Mouse (Mus musculus) kidney, embryonic 16.5 days (tissue): Measurements from ENCODE around the gene Bmp4. TPM values are rescaled to one million over a fixed set of nuclear protein-coding genes. Genes with fewer than 3 reads are reported as not detected.

Experiments used
- ATAC-seq: fragments of 200-750 bp; cut with Nextera tagmentation; 2 replicates; pipeline ENCODE4 v1.8.0; 2017; ENCODE audit warnings: moderate TSS enrichment; ENCODE audit not compliant: low FRiP score, low TSS enrichment
- H3K27ac ChIP-seq: fragments of 300-500 bp; sonication (generic); 2 replicates; pipeline ENCODE4 v1.5.1; 2014; ENCODE audit warnings: low read length
- H3K27me3 ChIP-seq: fragments of 300-500 bp; sonication (generic); 2 replicates; pipeline ENCODE4 v1.6.1; 2014; ENCODE audit warnings: low read length, control low read depth, mixed read lengths; ENCODE audit not compliant: insufficient read depth
- H3K36me3 ChIP-seq: fragments of 300-500 bp; sonication (generic); 2 replicates; pipeline ENCODE4 v1.6.1; 2014; ENCODE audit warnings: low read length, control low read depth, mixed read lengths; ENCODE audit not compliant: insufficient read depth
- H3K4me1 ChIP-seq: fragments of 300-500 bp; sonication (generic); 2 replicates; pipeline ENCODE4 v1.6.1; 2014; ENCODE audit warnings: low read length, control low read depth, mixed read lengths; ENCODE audit not compliant: insufficient read depth
- H3K4me2 ChIP-seq: fragments of 300-500 bp; sonication (generic); replicated peaks from 2 replicates; pipeline ENCODE4 v1.6.1; 2014; ENCODE audit warnings: low read depth, low read length
- H3K4me3 ChIP-seq: fragments of 300-500 bp; sonication (generic); 2 replicates; pipeline ENCODE4 v1.5.1; 2014; ENCODE audit warnings: mild to moderate bottlenecking, low read length
- H3K9ac ChIP-seq: fragments of 300-500 bp; sonication (generic); replicated peaks from 2 replicates; pipeline ENCODE4 v1.6.1; 2014; ENCODE audit warnings: low read length
- H3K9me3 ChIP-seq: fragments of 300-500 bp; sonication (generic); 2 replicates; pipeline ENCODE4 v1.6.1; 2016; ENCODE audit warnings: low read length, control low read depth
- WGBS: fragments of 180-500 bp; shearing (Covaris S2); extraction: QIAGEN DNeasy Blood & Tissue Kit; methylation state at CpG from one replicate; pipeline ENCODE4 v1.1.7; 2014; 5-methylcytosine and 5-hydroxymethylcytosine counted together
- polyA plus RNA-seq: library from polyadenylated mRNA; unstranded; fragments of >200 nt; fragmentation: Nextera tagmentation; extraction: Ambion mirVana; gene quantifications from 2 replicates; pipeline ENCODE4 v1.2.1, GENCODE M21; 2015

Gene Bmp4
- polyA plus RNA-seq, 1 experiment from 2014 or later, result 43.3 TPM

DNA sequence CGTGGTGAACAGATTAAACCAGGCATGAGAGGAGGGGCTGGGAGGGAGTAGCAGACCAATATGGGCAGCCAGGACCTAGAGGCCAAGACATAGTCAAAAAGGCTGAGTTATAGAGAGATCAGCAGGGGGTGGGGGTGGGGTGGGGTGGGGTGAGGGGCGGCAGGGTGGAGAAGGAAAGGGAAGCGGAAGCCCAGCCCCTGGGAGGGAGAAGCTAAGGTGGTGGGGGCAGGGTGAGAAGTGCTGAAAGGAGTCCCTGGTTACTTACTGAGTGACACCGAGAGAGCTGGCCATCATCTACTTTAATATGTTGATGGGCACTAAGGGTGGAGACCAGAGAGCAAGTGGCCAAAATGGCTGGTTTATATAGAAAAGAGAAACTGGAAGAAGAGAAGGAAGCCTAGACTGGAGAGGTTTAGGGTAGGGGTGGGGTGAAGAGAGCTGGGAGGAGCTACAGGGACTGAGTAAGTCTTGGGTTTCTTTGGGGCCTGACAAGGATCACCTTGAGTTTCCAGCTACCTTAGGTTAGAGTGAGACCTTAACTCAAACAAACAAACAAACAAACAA is 20.2 kb upstream of the Bmp4 start:
- Histone ChIP-seq H3K36me3 (no peaks in the 10 kb centered on the region), H3K27me3 (no peaks in the 10 kb centered on the region), H3K4me1 (no peaks in the 10 kb centered on the region), H3K4me3 (no peak overlapping the region), H3K27ac (no peak overlapping the region), H3K4me2 (no peak overlapping the region), H3K9ac (no peak overlapping the region), H3K9me3 (peaks cover 4% of the 10 kb centered on the region; the same call in 1 of the 2 replicates)
- no peak for ATAC-seq
- WGBS, result 51% methylated on average over 4 of the region's 4 CpGs

DNA sequence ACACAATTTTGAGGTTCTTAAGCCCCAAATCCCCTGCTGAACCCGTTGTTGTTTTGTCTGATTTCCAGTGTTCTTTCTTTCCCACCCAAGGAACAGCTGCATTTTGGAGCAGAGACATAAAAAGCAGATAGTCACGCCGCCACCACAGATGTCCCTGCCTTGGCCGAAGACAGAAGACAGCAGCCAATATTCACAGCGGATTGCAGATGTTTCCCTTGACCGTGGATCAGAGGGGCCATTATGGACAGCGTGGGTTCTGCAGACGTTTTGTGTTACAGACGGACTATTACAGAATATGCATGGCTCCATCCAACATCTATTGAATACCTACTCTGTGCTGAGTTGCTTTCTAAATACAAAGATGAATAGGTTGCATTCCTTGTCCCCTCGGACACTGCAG is 18.5 kb upstream of the Bmp4 start:
- H3K9me3 ChIP-seq, result no peaks in the 10 kb centered on the region
- H3K9ac ChIP-seq, result no peak overlapping the region
- no peak overlapping the region for H3K4me3 ChIP-seq
- whole genome bisulfite sequencing, result 85% methylated on average over 10 of the region's 10 CpGs
- H3K27ac ChIP-seq, result no peak overlapping the region
- no peak overlapping the region for H3K4me2 ChIP-seq
- no peaks in the 10 kb centered on the region for H3K27me3 ChIP-seq
- no peak for ATAC-seq
- no peaks in the 10 kb centered on the region for H3K4me1 ChIP-seq
- H3K36me3 ChIP-seq, result no peaks in the 10 kb centered on the region

DNA sequence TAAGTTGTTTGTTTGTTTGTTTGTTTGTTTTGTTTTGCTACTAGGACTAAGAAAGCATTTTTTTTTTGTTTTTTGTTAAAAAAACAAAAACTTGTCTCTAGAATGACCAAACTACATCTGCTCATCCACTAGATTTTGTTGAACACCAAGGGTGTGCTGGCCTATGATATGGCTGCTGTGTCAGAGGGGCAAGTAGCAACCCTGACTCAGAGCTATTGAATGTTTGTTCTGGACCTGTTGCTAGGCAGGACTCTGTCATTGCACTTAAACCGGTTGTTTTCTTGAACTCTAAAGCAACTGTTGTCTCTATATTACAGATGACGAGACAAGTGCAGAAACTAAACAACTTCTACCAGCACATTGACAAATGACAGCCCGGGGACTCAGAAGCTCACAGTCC is 17.9 kb upstream of the Bmp4 start:
- H3K27me3 ChIP-seq, result no peaks in the 10 kb centered on the region
- no peak overlapping the region for H3K27ac ChIP-seq
- H3K9ac ChIP-seq, result no peak overlapping the region
- WGBS, result 68% methylated on average over 3 of the region's 3 CpGs
- H3K4me3 ChIP-seq, result no peak overlapping the region
- H3K4me2 ChIP-seq, result no peak overlapping the region
- no peak for ATAC-seq
- H3K36me3 ChIP-seq, result no peaks in the 10 kb centered on the region
- H3K9me3 ChIP-seq, result no peaks in the 10 kb centered on the region
- H3K4me1 ChIP-seq, result no peaks in the 10 kb centered on the region

DNA sequence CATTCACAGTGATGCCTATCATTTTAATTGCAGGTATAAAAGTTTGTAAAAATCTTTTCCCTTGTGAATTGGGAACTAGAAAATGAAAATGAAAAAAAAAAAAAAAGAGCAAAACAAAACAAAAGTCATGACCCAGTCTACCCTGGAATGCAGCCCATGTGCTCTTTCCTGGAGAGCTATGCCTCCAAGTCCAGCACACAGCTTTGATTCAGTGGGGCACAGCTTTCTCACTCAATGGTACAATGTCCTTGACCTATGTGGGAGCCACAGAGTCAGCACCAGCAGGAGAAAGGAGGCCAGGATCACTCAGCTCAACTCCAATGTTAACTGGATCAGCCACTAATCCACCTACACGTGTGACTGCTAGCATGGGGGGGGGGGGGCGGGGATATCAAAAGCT is 9.5 kb upstream of the Bmp4 start:
- H3K9ac ChIP-seq, result no peak overlapping the region
- no peaks in the 10 kb centered on the region for H3K36me3 ChIP-seq
- no peak for ATAC-seq
- H3K4me1 ChIP-seq, result peaks cover 10% of the 10 kb centered on the region; the same call in 1 of the 2 replicates
- H3K4me2 ChIP-seq, result no peak overlapping the region
- H3K27ac ChIP-seq, result no peak overlapping the region
- no peak overlapping the region for H3K4me3 ChIP-seq
- H3K9me3 ChIP-seq, result no peaks in the 10 kb centered on the region
- peaks cover 24% of the 10 kb centered on the region for H3K27me3 ChIP-seq
- WGBS, result 83% methylated on average over 2 of the region's 2 CpGs

GRCm38 (mm10) chr14:46398091-46398695 is 7.7 kb upstream of the Bmp4 start:
- Histone ChIP-seq H3K27ac (no peak overlapping the region), H3K9ac (peak overlapping the region; percentile 40; the same call in 1 of the 2 replicates), H3K4me2 (peak overlapping the region; percentile 58), H3K4me1 (peaks cover 10% of the 10 kb centered on the region; the same call in 1 of the 2 replicates), H3K4me3 (peak overlapping the region; percentile 39), H3K36me3 (no peaks in the 10 kb centered on the region), H3K9me3 (no peaks in the 10 kb centered on the region), H3K27me3 (peaks cover 27% of the 10 kb centered on the region)
- no peak; the same call in 1 of the 2 replicates for ATAC-seq
- 3% methylated on average over 27 of the region's 27 CpGs for WGBS

GRCm38 (mm10) chr14:46391621-46392170 is 1.2 kb upstream of the Bmp4 start:
- H3K27me3 ChIP-seq, result peaks cover 22% of the 10 kb centered on the region
- H3K4me1 ChIP-seq, result peaks cover 24% of the 10 kb centered on the region
- no peak overlapping the region for H3K9ac ChIP-seq
- no peaks in the 10 kb centered on the region for H3K36me3 ChIP-seq
- no peak overlapping the region for H3K4me3 ChIP-seq
- H3K4me2 ChIP-seq, result no peak overlapping the region
- H3K9me3 ChIP-seq, result no peaks in the 10 kb centered on the region
- H3K27ac ChIP-seq, result 0 out of 2 replicates have a peak overlapping the region, but pooled peaks have one; percentile 8
- ATAC-seq, result no peak
- WGBS, result 44% methylated on average over 6 of the region's 6 CpGs

GRCm38 (mm10) chr14:46389438-46390248 is 826 bp downstream of the Bmp4 start:
- H3K9me3 ChIP-seq, result no peaks in the 10 kb centered on the region
- peak overlapping the region; percentile 68 for H3K27ac ChIP-seq
- WGBS, result 4% methylated on average over 24 of the region's 24 CpGs
- peak overlapping the region; percentile 67 for H3K4me2 ChIP-seq
- H3K4me3 ChIP-seq, result peak overlapping the region; percentile 65
- peaks cover 41% of the 10 kb centered on the region for H3K4me1 ChIP-seq
- peak overlapping the region; percentile 74 for H3K9ac ChIP-seq
- no peaks in the 10 kb centered on the region for H3K36me3 ChIP-seq
- H3K27me3 ChIP-seq, result peaks cover 22% of the 10 kb centered on the region
- ATAC-seq, result no peak

DNA sequence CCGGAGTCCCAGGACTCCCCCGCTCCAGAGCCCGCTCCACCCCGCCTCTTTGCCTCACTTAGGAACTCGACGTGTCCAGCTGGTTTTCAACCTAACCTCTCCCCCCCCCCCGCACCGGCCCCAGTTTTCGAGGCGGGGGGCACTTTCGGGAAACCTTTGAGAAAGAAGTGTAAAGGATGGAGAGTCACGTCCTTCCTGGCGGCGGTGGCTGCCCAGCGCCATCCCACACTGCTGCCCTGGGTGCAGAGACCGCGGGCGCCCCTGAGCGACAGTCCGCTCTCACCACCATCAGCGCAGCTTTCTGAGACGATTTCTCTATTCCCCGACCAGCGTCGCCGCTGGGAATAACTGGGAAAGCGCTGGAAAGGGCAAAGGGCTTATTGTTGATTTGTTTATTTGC is 1.8 kb downstream of the Bmp4 start:
- peak; percentile 27; the same call in 1 of the 2 replicates for ATAC-seq
- Histone ChIP-seq H3K27ac (peak overlapping the region; percentile 96), H3K36me3 (peaks cover 5% of the 10 kb centered on the region), H3K4me1 (peaks cover 41% of the 10 kb centered on the region), H3K9me3 (no peaks in the 10 kb centered on the region), H3K4me3 (peak overlapping the region; percentile 65), H3K27me3 (peaks cover 19% of the 10 kb centered on the region), H3K4me2 (peak overlapping the region; percentile 67), H3K9ac (peak overlapping the region; percentile 74)
- WGBS, result under 1% methylated on average over 27 of the region's 27 CpGs

DNA sequence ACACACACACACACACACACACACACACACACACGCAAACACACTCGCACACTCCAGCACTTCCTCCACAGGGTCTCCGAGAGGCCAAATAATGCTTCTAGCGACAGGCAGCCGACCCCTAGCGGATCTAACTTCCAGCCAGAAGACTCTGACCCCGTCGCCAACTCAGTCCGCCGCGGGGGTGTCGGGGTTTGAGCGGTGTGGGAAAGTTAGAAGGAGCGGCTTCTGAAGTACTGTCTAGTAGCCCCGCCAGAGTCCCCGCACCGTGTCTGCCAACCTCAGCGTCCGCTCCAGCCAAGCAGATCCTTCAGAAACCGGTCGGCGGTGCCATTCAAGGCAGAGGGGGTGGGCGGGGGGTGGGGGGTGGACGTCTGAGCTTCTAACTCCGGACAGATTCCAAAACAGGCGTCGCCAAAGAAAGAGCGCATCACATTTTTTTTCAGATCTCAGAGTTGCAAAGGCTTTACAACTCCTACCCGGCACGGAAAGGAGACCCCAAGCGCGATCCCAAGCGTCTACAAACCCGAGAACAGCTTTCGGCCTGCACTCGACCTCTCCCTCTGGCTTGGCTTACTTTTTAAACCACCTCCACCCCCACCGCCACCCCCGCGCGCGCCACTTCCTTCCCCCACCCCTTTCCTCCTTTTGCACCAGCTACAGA is 2.5 kb downstream of the Bmp4 start:
- Histone ChIP-seq H3K4me2 (peak overlapping the region; percentile 67), H3K27ac (peak overlapping the region; percentile 96), H3K9me3 (no peaks in the 10 kb centered on the region), H3K36me3 (peaks cover 8% of the 10 kb centered on the region), H3K4me3 (peak overlapping the region; percentile 65), H3K27me3 (peaks cover 19% of the 10 kb centered on the region), H3K4me1 (peaks cover 41% of the 10 kb centered on the region), H3K9ac (peak overlapping the region; percentile 74)
- ATAC-seq, result peak; percentile 41
- under 1% methylated on average over 39 of the region's 41 CpGs for WGBS
